Mouse (Mus musculus) myocyte (in vitro differentiated cells): ENCODE measurements around the gene Sgcb. TPM values are rescaled to one million over a fixed set of nuclear protein-coding genes. Genes with fewer than 3 reads are reported as not detected.

Experiments
- H3K27me3 ChIP-seq: one replicate; pipeline ENCODE4 v1.6.1; 2011; ENCODE audit not compliant: control insufficient read depth, insufficient read depth, insufficient read length
- H3K36me3 ChIP-seq: one replicate; pipeline ENCODE4 v1.6.1; 2011; ENCODE audit not compliant: control insufficient read depth, insufficient read depth
- H3K4me2 ChIP-seq: one replicate; pipeline ENCODE4 v1.6.1; 2011; ENCODE audit warnings: low read depth, control low read depth
- H3K4me3 ChIP-seq: one replicate; pipeline ENCODE4 v1.5.1; 2011; ENCODE audit warnings: mild to moderate bottlenecking, control low read depth, moderate library complexity
- H3K79me2 ChIP-seq: one replicate; pipeline ENCODE4 v1.6.1; 2011; ENCODE audit not compliant: control insufficient read depth, insufficient read depth
- H3ac ChIP-seq: one replicate; pipeline ENCODE4 v1.6.1; 2011; ENCODE audit not compliant: control insufficient read depth, insufficient read length
- CEBPB ChIP-seq: IDR thresholded peaks from 2 replicates; pipeline ENCODE4 v1.6.1; 2011; ENCODE audit warnings: mild to moderate bottlenecking, moderate library complexity; ENCODE audit not compliant: poor library complexity, insufficient read depth, severe bottlenecking
- E2F4 ChIP-seq: IDR thresholded peaks from one replicate; pipeline ENCODE4 v1.6.1; 2011; ENCODE audit warnings: mild to moderate bottlenecking, control low read depth, moderate library complexity; ENCODE audit not compliant: insufficient read depth
- MAX ChIP-seq: IDR thresholded peaks from one replicate; pipeline ENCODE4 v1.6.1; 2011; ENCODE audit warnings: low read depth, mild to moderate bottlenecking, control low read depth
- MYOD1 ChIP-seq, 3 experiments: IDR thresholded peaks; one replicate each; pipeline ENCODE4 v1.6.1; 2011; ENCODE audit warnings: control low read depth in 2 of 3, low read depth in 2 of 3, mild to moderate bottlenecking in 2 of 3, moderate library complexity in 1 of 3; ENCODE audit not compliant: insufficient read length in 2 of 3, control insufficient read depth in 1 of 3
- MYOG ChIP-seq, 3 experiments: IDR thresholded peaks; one replicate each; pipeline ENCODE4 v1.6.1; 2011; ENCODE audit warnings: control low read depth in 2 of 3, low read depth in 2 of 3, mild to moderate bottlenecking in 2 of 3; ENCODE audit not compliant: insufficient read length in 2 of 3, control insufficient read depth in 1 of 3, insufficient read depth in 1 of 3
- POLR2A ChIP-seq: IDR thresholded peaks from one replicate; pipeline ENCODE4 v1.6.1; 2011; ENCODE audit warnings: low read depth, mild to moderate bottlenecking, control low read depth, moderate library complexity; ENCODE audit not compliant: insufficient read length
- POLR2AphosphoS2 ChIP-seq: IDR thresholded peaks from one replicate; pipeline ENCODE4 v1.6.1; 2011; ENCODE audit warnings: low read depth, control low read depth; ENCODE audit not compliant: insufficient read length
- REST ChIP-seq: IDR thresholded peaks from one replicate; pipeline ENCODE4 v1.6.1; 2011; ENCODE audit warnings: mild to moderate bottlenecking, control low read depth, moderate library complexity; ENCODE audit not compliant: insufficient read depth, insufficient read length
- SRF ChIP-seq: IDR thresholded peaks from one replicate; pipeline ENCODE4 v1.6.1; 2011; ENCODE audit warnings: low read depth; ENCODE audit not compliant: control insufficient read depth, insufficient read length
- TCF12 ChIP-seq: IDR thresholded peaks from one replicate; pipeline ENCODE4 v1.6.1; 2011; ENCODE audit warnings: mild to moderate bottlenecking, control low read depth; ENCODE audit not compliant: poor library complexity, insufficient read depth, severe bottlenecking
- TCF3 ChIP-seq: IDR thresholded peaks from one replicate; pipeline ENCODE4 v1.6.1; 2011; ENCODE audit warnings: low read depth, control low read depth; ENCODE audit not compliant: insufficient read length
- USF1 ChIP-seq: IDR thresholded peaks from one replicate; pipeline ENCODE4 v1.6.1; 2011; ENCODE audit warnings: low read depth, mild to moderate bottlenecking, control low read depth, moderate library complexity
- polyA plus RNA-seq: library from polyadenylated mRNA; unstranded; fragments of >200 nt; fragmentation: generic; extraction: Trizol; gene quantifications from one replicate; pipeline ENCODE4 v1.2.1, GENCODE M21; 2012; ENCODE audit warnings: missing spikeins

Gene Sgcb
- polyA plus RNA-seq, 1 experiment, result 45.7 TPM

DNA sequence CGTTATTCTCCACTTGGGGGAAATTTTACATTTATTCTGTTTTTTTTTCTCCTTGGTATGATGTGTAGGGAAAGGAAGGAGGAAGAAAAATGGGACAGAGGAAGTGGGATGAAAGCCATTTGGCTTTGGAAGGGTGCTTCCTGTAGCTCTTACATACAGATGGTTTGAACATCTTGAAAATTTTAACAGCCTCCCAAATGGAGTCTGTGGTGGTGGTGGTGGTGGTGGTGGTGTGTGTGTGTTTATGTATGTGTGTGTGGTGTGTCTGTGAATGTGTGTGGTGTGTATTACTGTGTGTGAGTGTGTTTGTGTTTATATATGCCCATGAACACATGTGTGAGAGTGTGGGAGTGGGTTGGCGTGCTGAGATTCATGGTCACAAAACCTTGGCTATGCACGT lies 28.0 kb upstream of the Sgcb start:
- Histone ChIP-seq H3ac (no peak overlapping the region), H3K4me2 (no peak overlapping the region), H3K79me2 (no peaks in the 10 kb centered on the region), H3K27me3 (peaks cover 3% of the 10 kb centered on the region), H3K36me3 (no peaks in the 10 kb centered on the region), H3K4me3 (no peak overlapping the region)
- TF ChIP-seq TCF3 (no peak), POLR2A (no peak), E2F4 (no peak), SRF (no peak), POLR2AphosphoS2 (no peak), MYOD1 (IDR thresholded peaks at IDR 0.05; ENCODE audit: control insufficient read depth in 1 of 3, insufficient read length in 2 of 3, low read depth in 2 of 3) (no peak), USF1 (no peak), REST (no peak), CEBPB (no peak), MAX (no peak)

DNA sequence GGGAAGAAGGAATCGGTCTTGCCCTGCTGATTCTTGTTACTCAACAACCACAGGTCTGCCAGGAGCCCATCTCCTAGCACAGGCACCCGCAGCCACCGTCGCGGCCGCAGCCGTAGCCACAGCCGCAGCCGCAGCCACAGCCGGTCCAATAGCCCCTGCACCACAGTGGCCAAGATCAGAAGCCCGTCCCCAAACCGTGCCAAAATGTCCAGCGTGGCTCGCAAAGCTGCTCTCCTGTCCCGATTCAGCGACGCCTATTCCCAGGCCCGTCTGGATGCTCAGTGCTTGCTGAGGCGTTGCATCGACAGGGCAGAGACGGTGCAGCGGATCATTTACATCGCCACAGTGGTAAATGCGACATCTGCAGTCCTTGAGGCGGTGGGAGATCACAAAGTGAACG lies 21.8 kb upstream of the Sgcb start:
- H3ac ChIP-seq, result no peak overlapping the region
- H3K27me3 ChIP-seq, result no peaks in the 10 kb centered on the region
- no peaks in the 10 kb centered on the region for H3K79me2 ChIP-seq
- TF ChIP-seq SRF (no peak), TCF3 (no peak), MYOD1 (IDR thresholded peaks at IDR 0.05; ENCODE audit: control insufficient read depth in 1 of 3, insufficient read length in 2 of 3, low read depth in 2 of 3) (no peak), CEBPB (no peak), USF1 (no peak)
- H3K36me3 ChIP-seq, result no peaks in the 10 kb centered on the region
- H3K4me3 ChIP-seq, result no peak overlapping the region
- H3K4me2 ChIP-seq, result no peak overlapping the region

- Histone ChIP-seq H3ac (no peak overlapping the region), H3K79me2 (no peaks in the 10 kb centered on the region), H3K36me3 (no peaks in the 10 kb centered on the region), H3K27me3 (peaks cover 5% of the 10 kb centered on the region), H3K4me3 (no peak overlapping the region), H3K4me2 (no peak overlapping the region)
- TF ChIP-seq SRF (no peak), MYOG (IDR thresholded peaks at IDR 0.05; ENCODE audit: control insufficient read depth in 1 of 3, insufficient read depth in 1 of 3, insufficient read length in 2 of 3, low read depth in 2 of 3) (no peak), TCF12 (no peak), POLR2A (no peak), REST (no peak), E2F4 (no peak), CEBPB (no peak), MAX (no peak), TCF3 (no peak), USF1 (no peak), MYOD1 (IDR thresholded peaks at IDR 0.05; ENCODE audit: control insufficient read depth in 1 of 3, insufficient read length in 2 of 3, low read depth in 2 of 3) (no peak), POLR2AphosphoS2 (no peak)
Observed at GRCm38 (mm10) chr5:73667877-73668276, 20.3 kb upstream of the Sgcb start.

- Histone ChIP-seq H3K79me2 (no peaks in the 10 kb centered on the region), H3K4me3 (no peak overlapping the region), H3K36me3 (no peaks in the 10 kb centered on the region), H3ac (no peak overlapping the region), H3K27me3 (peaks cover 5% of the 10 kb centered on the region), H3K4me2 (no peak overlapping the region)
- no peak for TF ChIP-seq POLR2A
- no peak for TF ChIP-seq MYOD1 (IDR thresholded peaks at IDR 0.05; ENCODE audit: control insufficient read depth in 1 of 3, insufficient read length in 2 of 3, low read depth in 2 of 3)
- no peak for TF ChIP-seq SRF
- TF ChIP-seq POLR2AphosphoS2, result no peak
- TF ChIP-seq REST, result no peak
- TF ChIP-seq MYOG (IDR thresholded peaks at IDR 0.05; ENCODE audit: control insufficient read depth in 1 of 3, insufficient read depth in 1 of 3, insufficient read length in 2 of 3, low read depth in 2 of 3), result no peak
- TF ChIP-seq MAX, result no peak
- TF ChIP-seq TCF12, result no peak
- TF ChIP-seq E2F4, result no peak
- TF ChIP-seq USF1, result no peak
- no peak for TF ChIP-seq TCF3
- TF ChIP-seq CEBPB, result no peak
Observed at GRCm38 (mm10) chr5:73666695-73667094, 19.1 kb upstream of the Sgcb start.

DNA sequence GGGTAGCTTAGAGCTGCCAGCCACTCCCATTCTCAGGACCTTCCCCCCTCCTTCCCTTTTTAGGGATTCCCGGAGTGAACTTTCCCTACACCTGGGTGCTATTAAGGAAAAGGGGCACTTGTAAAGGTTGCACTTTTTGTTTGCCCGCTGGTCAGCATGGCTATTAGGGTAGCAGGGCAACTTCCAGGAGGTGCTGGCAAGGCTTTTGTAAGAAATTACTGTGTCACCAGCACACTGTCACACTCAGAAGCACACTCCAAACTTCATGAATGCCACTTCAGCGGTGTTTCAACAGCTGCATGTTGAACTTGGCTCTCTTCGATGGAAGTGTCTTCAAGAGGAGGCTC lies 4.2 kb upstream of the Sgcb start:
- Histone ChIP-seq H3ac (no peak overlapping the region), H3K27me3 (peaks cover 33% of the 10 kb centered on the region), H3K79me2 (no peaks in the 10 kb centered on the region), H3K36me3 (no peaks in the 10 kb centered on the region), H3K4me2 (peak overlapping the region; percentile 89), H3K4me3 (peak overlapping the region; percentile 19)
- no peak for TF ChIP-seq REST
- no peak for TF ChIP-seq MYOG (IDR thresholded peaks at IDR 0.05; ENCODE audit: control insufficient read depth in 1 of 3, insufficient read depth in 1 of 3, insufficient read length in 2 of 3, low read depth in 2 of 3)
- TF ChIP-seq SRF, result no peak
- no peak for TF ChIP-seq MAX
- no peak for TF ChIP-seq USF1
- TF ChIP-seq CEBPB, result no peak
- no peak for TF ChIP-seq POLR2AphosphoS2
- TF ChIP-seq POLR2A, result no peak
- TF ChIP-seq E2F4, result no peak
- TF ChIP-seq TCF3, result no peak
- TF ChIP-seq TCF12, result no peak
